Mouse (Mus musculus): ENCODE measurements around the gene 1700016H13Rik. TPM values are rescaled to one million over a fixed set of nuclear protein-coding genes. Genes with fewer than 3 reads are reported as not detected.

Gene 1700016H13Rik
- total and polyA plus RNA-seq, 3 experiments: 0.23 to 0.40 TPM; not detected in 1

DNA sequence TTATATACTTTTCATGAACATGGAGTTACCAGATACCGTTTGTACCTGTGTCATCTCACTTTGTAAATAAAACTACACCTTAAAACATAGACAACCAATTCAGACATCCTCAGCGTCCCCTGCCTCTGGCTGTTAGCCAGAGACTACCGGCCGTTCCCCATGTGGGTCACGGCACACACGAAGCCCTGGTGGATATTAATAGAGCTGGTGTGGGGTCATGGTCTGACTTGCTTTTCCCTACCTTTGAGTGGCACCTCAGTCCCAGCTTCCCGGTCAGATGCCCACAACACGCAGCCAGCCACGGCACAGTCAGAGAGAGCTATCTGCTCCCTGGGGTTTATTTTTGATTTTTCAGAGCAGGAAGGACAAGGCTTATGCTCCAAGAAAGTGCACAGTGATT, 57.5 kb downstream of the 1700016H13Rik start:
- Histone ChIP-seq H3K27me3 (ENCODE audit: control insufficient read depth in 1 of 2, insufficient read depth in 2 of 2, low read length in 2 of 2) (no peaks in the 10 kb centered on the region), H3K4me3 (ENCODE audit: control insufficient read depth in 1 of 2, insufficient read depth in 1 of 2, low read depth in 2 of 2, low read length in 2 of 2) (no peak overlapping the region), H3K27ac (ENCODE audit: control insufficient read depth, low read depth, low read length) (no peak overlapping the region), H3K36me3 (ENCODE audit: control insufficient read depth in 1 of 2, insufficient read depth in 2 of 2, low read length in 2 of 2) (no peaks in the 10 kb centered on the region), H3K79me2 (ENCODE audit: control insufficient read depth, insufficient read depth, low read length, poor library complexity) (no peaks in the 10 kb centered on the region), H3K9ac (ENCODE audit: control insufficient read depth, low read depth, low read length, poor library complexity, severe bottlenecking) (no peak overlapping the region), H3K4me1 (ENCODE audit: control insufficient read depth in 1 of 2, insufficient read depth in 2 of 2, low read length in 2 of 2) (no peaks in the 10 kb centered on the region), H3K9me3 (replicated peaks; ENCODE audit: insufficient read depth, low read length) (no peaks in the 10 kb centered on the region)
- no peak for DNase-seq (ENCODE audit: low read depth, low spot score)
- TF ChIP-seq EP300 (IDR thresholded peaks at IDR 0.05; ENCODE audit: low read depth in 1 of 2, low read length in 2 of 2) (no peak), TAL1 (IDR thresholded peaks at IDR 0.05; ENCODE audit: low read length) (no peak)

Other genes with a start within 250 kb of the 1700016H13Rik start
- 15.1 and 18.4 TPM in 2 replicates for gene Ptpn13, start 230.8 kb downstream of the 1700016H13Rik start, total RNA-seq (2012; rRNA removed)
- gene Ptpn13, start 230.8 kb downstream of the 1700016H13Rik start, polyA plus RNA-seq (2012; ENCODE audit: insufficient read depth in 1 of 2, insufficient read length in 2 of 2, low read depth in 1 of 2, low replicate concordance in 2 of 2, missing spikeins in 1 of 2): 10 to 100 TPM; 15.5 to 43.6 TPM
- not detected in 2 replicates for gene Slc10a6, start 26.6 kb downstream of the 1700016H13Rik start, total RNA-seq (2012; rRNA removed)
- not detected for gene Slc10a6, start 26.6 kb downstream of the 1700016H13Rik start, polyA plus RNA-seq (2012; ENCODE audit: insufficient read depth in 1 of 2, insufficient read length in 2 of 2, low read depth in 1 of 2, low replicate concordance in 2 of 2, missing spikeins in 1 of 2)
- gene Aff1, start 36.4 kb upstream of the 1700016H13Rik start, total RNA-seq (2012; rRNA removed): 5.4 and 7.8 TPM in 2 replicates
- 10 to 100 TPM in 1 of 2 experiments, not detected in 1; 13.4 TPM for gene Aff1, start 36.4 kb upstream of the 1700016H13Rik start, polyA plus RNA-seq (2012; ENCODE audit: insufficient read depth in 1 of 2, insufficient read length in 2 of 2, low read depth in 1 of 2, low replicate concordance in 2 of 2, missing spikeins in 1 of 2)